Mouse (Mus musculus): ENCODE data around the gene Fdxacb1. TPM values are rescaled to one million over a fixed set of nuclear protein-coding genes. Genes with fewer than 3 reads are reported as not detected.

Gene Fdxacb1
- polyA plus RNA-seq, 1 experiment from 2014 or later: 7.8 TPM

DNA sequence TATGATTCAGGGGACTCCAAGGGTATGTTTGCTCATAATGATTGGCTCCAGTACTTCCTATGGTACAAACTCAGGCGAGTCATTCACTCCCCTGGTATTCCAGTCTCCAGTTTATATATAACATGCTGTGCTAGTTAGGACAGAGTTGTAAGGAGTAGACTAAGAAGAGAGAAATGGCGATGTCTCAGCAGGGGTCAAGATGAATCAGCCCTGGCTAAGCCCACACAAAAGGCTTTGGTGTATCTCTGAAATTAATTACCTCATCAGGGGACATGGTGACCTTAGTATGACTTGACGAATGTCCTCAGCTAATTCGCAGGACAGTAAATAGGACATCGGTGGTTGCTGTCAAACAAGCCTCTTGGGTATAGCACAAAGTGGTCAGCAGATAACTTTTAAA, 11.3 kb upstream of the Fdxacb1 start:
- 45% methylated on average over 5 of the region's 5 CpGs for WGBS (ENCODE audit: insufficient replicate concordance)
- H3K27ac ChIP-seq (ENCODE audit: low read length): no peak overlapping the region
- no peak for ATAC-seq (ENCODE audit: low read depth)

DNA sequence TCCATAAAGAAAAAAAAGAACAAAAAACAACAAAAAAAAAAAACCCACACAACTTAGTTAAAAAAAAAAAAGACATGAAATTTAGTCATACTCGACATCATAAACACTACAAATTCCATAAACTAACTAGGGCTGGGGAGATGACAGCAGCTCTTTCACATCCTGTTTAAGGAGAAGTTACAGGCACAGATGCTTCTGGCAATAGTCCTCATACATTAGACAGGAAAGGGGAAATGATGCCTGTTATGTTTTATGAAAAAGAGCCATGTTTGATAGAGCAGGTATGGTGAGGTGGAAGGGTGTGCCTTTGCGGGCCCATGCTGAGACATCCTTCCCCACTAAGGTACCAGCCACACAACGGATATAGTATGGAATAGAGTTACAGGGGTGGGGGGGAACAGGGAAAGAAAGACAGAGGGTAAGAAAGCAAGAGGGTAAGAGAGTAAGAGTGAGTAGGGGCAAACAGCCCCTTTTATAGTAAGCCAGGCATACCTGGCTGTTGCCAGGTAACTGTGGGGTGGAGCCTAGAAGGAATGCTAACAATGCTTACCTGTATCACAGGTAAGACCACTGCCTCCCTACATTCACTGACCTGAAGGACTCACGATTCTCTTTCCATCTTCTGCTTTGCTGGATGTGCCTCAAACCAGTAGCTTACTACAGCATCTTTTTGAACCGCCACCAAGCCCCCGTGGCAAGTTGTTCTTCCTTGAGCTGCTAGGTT, 6.4 kb upstream of the Fdxacb1 start:
- 51% methylated on average over 6 of the region's 6 CpGs for WGBS (ENCODE audit: insufficient replicate concordance)
- Histone ChIP-seq H3K4me3 (ENCODE audit: low read depth, low read length) (no peak overlapping the region), H3K4me1 (ENCODE audit: control insufficient read depth, low read depth, low read length) (no peaks in the 10 kb centered on the region), H3K27ac (ENCODE audit: low read length) (no peak overlapping the region), H3K27me3 (ENCODE audit: control insufficient read depth, insufficient read depth, low read depth, low read length) (no peaks in the 10 kb centered on the region), H3K9me3 (replicated peaks; ENCODE audit: control insufficient read depth, low read length) (no peaks in the 10 kb centered on the region), H3K36me3 (ENCODE audit: control insufficient read depth, insufficient read depth) (no peaks in the 10 kb centered on the region), H3K9ac (ENCODE audit: low read depth, low read length) (no peak overlapping the region), H3K4me2 (ENCODE audit: low read depth, low read length) (no peak overlapping the region)
- no peak for ATAC-seq (ENCODE audit: low read depth)

More for the DNA sequence above, 11.3 kb upstream of the Fdxacb1 start:
- Histone ChIP-seq H3K4me1 (ENCODE audit: control insufficient read depth, low read depth, low read length) (no peaks in the 10 kb centered on the region), H3K4me3 (ENCODE audit: low read depth, low read length) (no peak overlapping the region), H3K4me2 (ENCODE audit: low read depth, low read length) (no peak overlapping the region), H3K9me3 (replicated peaks; ENCODE audit: control insufficient read depth, low read length) (no peaks in the 10 kb centered on the region), H3K9ac (ENCODE audit: low read depth, low read length) (no peak overlapping the region), H3K36me3 (ENCODE audit: control insufficient read depth, insufficient read depth) (no peaks in the 10 kb centered on the region), H3K27me3 (ENCODE audit: control insufficient read depth, insufficient read depth, low read depth, low read length) (no peaks in the 10 kb centered on the region)

DNA sequence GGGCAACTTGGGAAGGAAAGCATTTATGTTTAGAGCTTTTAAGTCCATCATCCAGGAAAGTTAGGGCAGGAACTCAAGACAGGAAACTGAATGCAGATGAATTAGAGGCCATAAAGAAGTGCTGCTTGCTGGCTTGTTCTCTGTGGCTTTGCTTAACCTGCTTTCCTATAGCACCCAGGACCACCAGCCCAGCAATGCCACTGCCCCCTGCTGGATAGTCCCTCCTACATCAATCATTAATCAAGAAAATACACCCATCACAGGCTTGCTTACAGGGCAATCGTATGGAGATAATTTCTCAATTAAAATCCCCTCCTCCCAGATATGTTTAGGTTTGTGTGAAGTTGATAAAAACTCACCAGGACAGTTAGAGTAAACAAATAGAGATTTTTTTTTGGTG, 4.7 kb upstream of the Fdxacb1 start:
- Histone ChIP-seq H3K9me3 (replicated peaks; ENCODE audit: control insufficient read depth, low read length) (no peaks in the 10 kb centered on the region), H3K9ac (ENCODE audit: low read depth, low read length) (no peak overlapping the region), H3K4me1 (ENCODE audit: control insufficient read depth, low read depth, low read length) (peaks cover 3% of the 10 kb centered on the region), H3K27ac (ENCODE audit: low read length) (no peak overlapping the region), H3K27me3 (ENCODE audit: control insufficient read depth, insufficient read depth, low read depth, low read length) (no peaks in the 10 kb centered on the region), H3K4me3 (ENCODE audit: low read depth, low read length) (no peak overlapping the region), H3K36me3 (ENCODE audit: control insufficient read depth, insufficient read depth) (no peaks in the 10 kb centered on the region), H3K4me2 (ENCODE audit: low read depth, low read length) (no peak overlapping the region)
- WGBS (ENCODE audit: insufficient replicate concordance): 52% methylated on average over 1 of the region's 1 CpGs
- no peak for ATAC-seq (ENCODE audit: low read depth)

DNA sequence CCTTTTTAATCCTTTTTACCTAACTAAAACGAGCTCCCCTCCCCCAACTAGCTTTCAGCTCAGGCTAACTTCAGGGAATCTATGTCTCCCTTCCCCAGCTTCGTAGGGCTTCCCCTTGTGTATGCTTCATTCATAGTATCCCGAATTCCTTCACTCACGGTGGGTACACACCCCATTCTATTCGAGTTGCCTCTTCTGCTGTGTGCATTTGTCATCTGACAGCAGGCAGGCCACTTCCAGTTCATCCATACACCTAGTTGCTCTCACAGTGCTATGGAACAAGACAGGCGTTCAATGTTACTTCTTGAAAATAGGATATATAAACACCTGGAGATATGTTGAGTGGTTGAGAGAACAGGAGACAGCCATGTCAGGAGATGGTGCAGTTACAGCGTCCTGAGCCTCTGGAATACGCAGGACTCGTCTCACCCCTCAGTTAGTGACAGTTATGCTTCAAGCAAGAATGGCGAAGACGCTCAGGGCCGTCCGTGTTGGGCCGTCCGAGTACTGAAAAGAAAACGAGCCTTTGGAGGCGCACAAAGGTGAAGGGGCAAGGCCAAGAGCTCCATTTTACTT, 417 bp upstream of the Fdxacb1 start:
- Histone ChIP-seq H3K9me3 (replicated peaks; ENCODE audit: control insufficient read depth, low read length) (no peaks in the 10 kb centered on the region), H3K4me2 (ENCODE audit: low read depth, low read length) (peak overlapping the region; percentile 85), H3K36me3 (ENCODE audit: control insufficient read depth, insufficient read depth) (peaks cover 2% of the 10 kb centered on the region; the same call in 1 of the 2 replicates), H3K9ac (ENCODE audit: low read depth, low read length) (peak overlapping the region; percentile 90), H3K27me3 (ENCODE audit: control insufficient read depth, insufficient read depth, low read depth, low read length) (no peaks in the 10 kb centered on the region), H3K27ac (ENCODE audit: low read length) (peak overlapping the region; percentile 97), H3K4me3 (ENCODE audit: low read depth, low read length) (peak overlapping the region; percentile 87), H3K4me1 (ENCODE audit: control insufficient read depth, low read depth, low read length) (peaks cover 15% of the 10 kb centered on the region)
- WGBS (ENCODE audit: insufficient replicate concordance): 4% methylated on average over 17 of the region's 17 CpGs
- ATAC-seq (ENCODE audit: low read depth): peak; percentile 5

DNA sequence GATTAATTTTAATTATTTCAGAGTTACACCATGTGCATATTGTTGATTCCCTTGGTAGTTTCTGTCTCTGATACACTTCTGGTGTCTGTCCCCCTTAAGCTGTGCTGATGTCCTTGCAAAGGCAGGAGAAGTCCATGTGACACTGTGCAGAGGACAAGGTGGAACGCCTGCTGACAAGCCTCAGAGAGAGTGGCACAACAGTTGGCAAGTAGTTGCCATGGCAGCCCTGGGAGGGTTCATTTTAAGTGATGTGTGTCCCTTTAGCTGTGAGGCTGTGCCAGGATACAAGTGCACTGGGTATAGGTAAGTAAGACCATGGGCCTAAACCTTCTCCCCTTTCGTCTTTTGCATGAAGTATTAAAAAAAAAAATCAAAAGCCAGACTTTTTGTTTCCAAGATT, 2.0 kb downstream of the Fdxacb1 start:
- Histone ChIP-seq H3K36me3 (ENCODE audit: control insufficient read depth, insufficient read depth) (peaks cover 2% of the 10 kb centered on the region; the same call in 1 of the 2 replicates), H3K4me2 (ENCODE audit: low read depth, low read length) (no peak overlapping the region), H3K27me3 (ENCODE audit: control insufficient read depth, insufficient read depth, low read depth, low read length) (no peaks in the 10 kb centered on the region), H3K9ac (ENCODE audit: low read depth, low read length) (no peak overlapping the region), H3K9me3 (replicated peaks; ENCODE audit: control insufficient read depth, low read length) (no peaks in the 10 kb centered on the region), H3K4me3 (ENCODE audit: low read depth, low read length) (no peak overlapping the region), H3K4me1 (ENCODE audit: control insufficient read depth, low read depth, low read length) (peaks cover 26% of the 10 kb centered on the region), H3K27ac (ENCODE audit: low read length) (no peak overlapping the region)
- ATAC-seq (ENCODE audit: low read depth): no peak
- 65% methylated on average over 2 of the region's 2 CpGs for WGBS (ENCODE audit: insufficient replicate concordance)

DNA sequence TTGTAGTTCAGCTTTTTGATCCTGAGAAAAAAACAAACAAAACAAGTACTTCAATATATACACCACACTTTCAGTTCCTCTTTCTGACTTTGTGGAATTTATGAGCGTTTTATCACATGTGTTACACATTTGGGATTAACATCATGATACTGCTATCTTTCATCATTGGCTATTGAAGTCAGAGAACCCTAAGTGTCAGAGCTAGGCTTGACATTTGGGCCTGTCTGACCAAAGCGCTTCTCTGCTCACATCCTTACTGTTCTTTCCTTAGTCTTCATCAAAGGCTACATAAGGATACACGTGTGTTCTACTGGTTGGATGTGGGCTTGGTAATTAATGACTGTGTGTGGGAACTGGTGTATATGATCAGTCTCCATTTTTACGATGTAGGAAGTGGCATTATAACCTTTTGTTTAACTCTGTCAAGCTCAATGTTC, 6.0 kb downstream of the Fdxacb1 start:
- peak overlapping the region; percentile 3 for H3K9ac ChIP-seq (ENCODE audit: low read depth, low read length)
- H3K27ac ChIP-seq (ENCODE audit: low read length): peak overlapping the region; percentile 42
- no peak for ATAC-seq (ENCODE audit: low read depth)
- no peaks in the 10 kb centered on the region for H3K27me3 ChIP-seq (ENCODE audit: control insufficient read depth, insufficient read depth, low read depth, low read length)
- 33% methylated on average over 4 of the region's 4 CpGs for WGBS (ENCODE audit: insufficient replicate concordance)
- H3K9me3 ChIP-seq (replicated peaks; ENCODE audit: control insufficient read depth, low read length): no peaks in the 10 kb centered on the region
- peaks cover 27% of the 10 kb centered on the region for H3K4me1 ChIP-seq (ENCODE audit: control insufficient read depth, low read depth, low read length)
- peak overlapping the region; percentile 98 for H3K4me2 ChIP-seq (ENCODE audit: low read depth, low read length)
- H3K4me3 ChIP-seq (ENCODE audit: low read depth, low read length): no peak overlapping the region
- peaks cover 2% of the 10 kb centered on the region; the same call in 1 of the 2 replicates for H3K36me3 ChIP-seq (ENCODE audit: control insufficient read depth, insufficient read depth)

DNA sequence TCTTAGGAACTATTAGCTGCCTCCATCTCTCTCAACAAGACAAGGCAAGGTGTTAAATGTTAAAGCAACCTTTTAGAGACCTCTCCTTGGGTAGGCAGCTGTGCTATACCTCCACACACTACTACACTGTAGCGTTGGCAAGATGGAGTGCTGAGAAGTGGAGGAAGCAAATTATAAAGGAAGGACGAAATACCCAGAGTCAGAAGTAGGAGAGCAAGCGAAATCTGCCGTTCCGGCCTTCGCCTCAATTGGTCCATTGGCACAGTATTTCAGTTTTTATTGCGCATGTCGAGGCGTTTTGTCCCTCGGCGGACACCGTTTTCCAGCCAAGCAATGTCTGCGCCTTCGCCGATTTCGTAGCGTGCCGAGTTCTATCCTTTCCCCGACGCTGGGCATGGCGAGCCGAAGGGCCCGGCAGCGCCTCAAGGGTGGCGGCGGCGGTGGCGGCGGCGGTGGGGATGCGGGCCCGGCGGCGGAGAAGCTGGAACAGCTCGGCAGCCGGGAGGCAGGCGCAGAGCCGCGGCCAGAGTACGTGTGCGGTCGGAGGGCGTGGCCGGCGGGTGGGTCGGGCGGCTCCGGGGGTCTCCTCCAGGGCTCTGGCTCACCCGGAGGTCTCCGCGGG, 7.1 kb downstream of the Fdxacb1 start, which contains the start of the genes Alg9 and 1110032A03Rik:
TSS of gene Alg9 (plus strand) at position 29 of the 622 bp plus-strand sequence.
TSS of gene 1110032A03Rik (minus strand) at position 530 of the 622 bp plus-strand sequence.
- Histone ChIP-seq H3K9me3 (replicated peaks; ENCODE audit: control insufficient read depth, low read length) (no peaks in the 10 kb centered on the region), H3K27me3 (ENCODE audit: control insufficient read depth, insufficient read depth, low read depth, low read length) (no peaks in the 10 kb centered on the region), H3K36me3 (ENCODE audit: control insufficient read depth, insufficient read depth) (peaks cover 2% of the 10 kb centered on the region; the same call in 1 of the 2 replicates), H3K4me2 (ENCODE audit: low read depth, low read length) (peak within 1 kb of the TSS; percentile 98), H3K9ac (ENCODE audit: low read depth, low read length) (peak within 1 kb of the TSS; percentile 95), H3K27ac (ENCODE audit: low read length) (peak within 1 kb of the TSS; percentile 74), H3K4me1 (ENCODE audit: control insufficient read depth, low read depth, low read length) (peaks cover 21% of the 10 kb centered on the region), H3K4me3 (ENCODE audit: low read depth, low read length) (peak within 1 kb of the TSS; percentile 95)
- under 1% methylated on average over 46 of the region's 51 CpGs for whole genome bisulfite sequencing (ENCODE audit: insufficient replicate concordance)
- ATAC-seq (ENCODE audit: low read depth): peak; percentile 70

DNA sequence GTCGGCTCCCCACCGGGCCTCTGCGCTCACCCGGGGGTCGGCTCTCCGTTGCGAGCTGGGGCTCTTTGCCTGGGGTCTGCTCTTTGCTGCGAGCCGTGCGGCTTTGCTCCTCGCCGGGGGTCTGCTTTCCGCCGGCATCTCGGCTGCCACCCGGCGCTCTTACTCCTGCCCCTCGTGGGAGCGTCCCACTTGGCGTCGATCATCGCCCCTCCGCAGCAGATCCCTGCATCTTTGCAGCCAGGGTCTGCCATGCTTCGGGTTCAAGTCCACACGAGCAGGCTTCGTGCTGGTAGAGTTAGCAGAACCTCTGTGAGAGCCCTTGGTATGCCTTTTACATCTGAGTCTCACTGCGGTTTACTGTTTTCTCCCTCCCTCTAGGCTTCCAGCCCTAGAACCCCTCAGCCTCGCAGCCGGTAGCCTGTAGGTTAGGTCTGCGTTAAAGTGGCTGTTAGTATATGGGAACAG, 7.7 kb downstream of the Fdxacb1 start:
- H3K9ac ChIP-seq (ENCODE audit: low read depth, low read length): peak overlapping the region; percentile 95
- peak overlapping the region; percentile 95 for H3K4me3 ChIP-seq (ENCODE audit: low read depth, low read length)
- H3K9me3 ChIP-seq (replicated peaks; ENCODE audit: control insufficient read depth, low read length): no peaks in the 10 kb centered on the region
- H3K27me3 ChIP-seq (ENCODE audit: control insufficient read depth, insufficient read depth, low read depth, low read length): no peaks in the 10 kb centered on the region
- peak overlapping the region; percentile 74; the same call in 1 of the 2 replicates for H3K27ac ChIP-seq (ENCODE audit: low read length)
- ATAC-seq (ENCODE audit: low read depth): 0 out of 2 replicates have a peak, but pooled peaks have one; percentile 22
- H3K4me2 ChIP-seq (ENCODE audit: low read depth, low read length): peak overlapping the region; percentile 98
- peaks cover 21% of the 10 kb centered on the region for H3K4me1 ChIP-seq (ENCODE audit: control insufficient read depth, low read depth, low read length)
- peaks cover 2% of the 10 kb centered on the region; the same call in 1 of the 2 replicates for H3K36me3 ChIP-seq (ENCODE audit: control insufficient read depth, insufficient read depth)
- under 1% methylated on average over 30 of the region's 30 CpGs for WGBS (ENCODE audit: insufficient replicate concordance)
